Mouse (Mus musculus) embryonic fibroblast, embryonic 13.5 days (primary cell): Measurements from ENCODE around the gene Stxbp1.

ENCODE experiments used
- CTCF ChIP-seq: IDR thresholded peaks from 2 replicates; pipeline ENCODE4 v1.5.1; 2011; ENCODE audit warnings: mild to moderate bottlenecking, control low read depth, low read length, moderate library complexity, borderline replicate concordance; ENCODE audit not compliant: insufficient read depth
- POLR2A ChIP-seq: IDR thresholded peaks from 2 replicates; pipeline ENCODE4 v1.6.1; 2011; ENCODE audit warnings: low read depth, mild to moderate bottlenecking, control low read depth, low read length, moderate library complexity

DNA sequence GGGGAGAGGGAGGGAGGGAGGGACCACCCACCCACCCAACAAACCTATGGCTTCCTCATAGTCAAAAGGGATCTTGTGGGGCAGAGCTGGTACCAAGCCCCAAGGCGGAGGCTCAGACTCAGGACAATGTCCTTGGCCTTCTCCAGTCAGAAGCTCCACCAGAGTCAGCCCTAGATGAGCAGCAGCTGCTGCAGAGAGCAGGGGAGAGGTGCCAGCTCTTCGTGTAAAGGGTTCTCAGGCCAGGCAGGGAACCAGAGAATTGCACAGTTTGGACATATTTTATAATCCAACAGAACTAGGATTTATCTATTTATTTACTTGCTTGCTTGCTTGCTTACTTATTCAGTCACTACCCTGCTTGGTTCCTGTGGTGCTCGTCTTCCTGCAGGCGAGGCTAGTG lies 107.7 kb downstream of the Stxbp1 start:
- TF ChIP-seq POLR2A: no peak
- no peak for TF ChIP-seq CTCF
